Mouse (Mus musculus) urinary bladder, postnatal 10 days (tissue): ENCODE measurements at regions not wholly inside any gene's neighbourhood (a gene's known extent, or its start where the extent isn't known, plus 50 kb on each side); places are given as distances from the start of the nearest gene placed in this dataset.

ENCODE experiments used
- DNase-seq: peaks from one replicate; pipeline ENCODE4 v3.0.0; 2022; ENCODE audit warnings: low spot score

- no peak for DNase-seq
These were observed 96.6 kb upstream of the Hs6st1 start for GRCm38 (mm10) chr1:35971435-35972189.

- DNase-seq, result no peak
These were observed 96.0 kb upstream of the Hs6st1 start for GRCm38 (mm10) chr1:35972190-35972584.

GRCm38 (mm10) chr1:35973386-35973785, 94.8 kb upstream of the Hs6st1 start:
- no peak for DNase-seq

GRCm38 (mm10) chr1:35975611-35976208, 92.5 kb upstream of the Hs6st1 start:
- DNase-seq, result no peak

- DNase-seq, result no peak
These were observed 91.7 kb upstream of the Hs6st1 start for GRCm38 (mm10) chr1:35976528-35976927.

- DNase-seq, result no peak
These were observed 90.1 kb upstream of the Hs6st1 start for GRCm38 (mm10) chr1:35978116-35978515.

- DNase-seq, result no peak
These were observed 89.4 kb upstream of the Hs6st1 start for GRCm38 (mm10) chr1:35978766-35979165.

- DNase-seq, result no peak
These were observed 87.0 kb upstream of the Hs6st1 start for GRCm38 (mm10) chr1:35981226-35981625.

- no peak for DNase-seq
These were observed 84.8 kb upstream of the Hs6st1 start for GRCm38 (mm10) chr1:35983361-35983760.

- no peak for DNase-seq
These were observed 82.9 kb upstream of the Hs6st1 start for GRCm38 (mm10) chr1:35985318-35985717.

- DNase-seq, result no peak
These were observed 81.5 kb upstream of the Hs6st1 start for GRCm38 (mm10) chr1:35986666-35987065.

- no peak for DNase-seq
These were observed 75.8 kb upstream of the Hs6st1 start for GRCm38 (mm10) chr1:35992227-35992909.

- no peak for DNase-seq
These were observed 75.3 kb upstream of the Hs6st1 start for GRCm38 (mm10) chr1:35992937-35993336.

GRCm38 (mm10) chr1:35995691-35996090, 72.5 kb upstream of the Hs6st1 start:
- DNase-seq, result no peak

GRCm38 (mm10) chr1:36001319-36001718, 66.9 kb upstream of the Hs6st1 start:
- DNase-seq, result no peak

- no peak for DNase-seq
These were observed 66.4 kb upstream of the Hs6st1 start for GRCm38 (mm10) chr1:36001821-36002220.

GRCm38 (mm10) chr1:36003592-36003991, 64.6 kb upstream of the Hs6st1 start:
- no peak for DNase-seq

- DNase-seq, result no peak
These were observed 59.6 kb upstream of the Hs6st1 start for GRCm38 (mm10) chr1:36008598-36008997.

GRCm38 (mm10) chr1:36009010-36009619, 59.1 kb upstream of the Hs6st1 start:
- no peak for DNase-seq

GRCm38 (mm10) chr1:36010151-36010550, 58.0 kb upstream of the Hs6st1 start:
- DNase-seq, result no peak

- no peak for DNase-seq
These were observed 57.4 kb upstream of the Hs6st1 start for GRCm38 (mm10) chr1:36010834-36011233.

- DNase-seq, result no peak
These were observed 56.0 kb upstream of the Hs6st1 start for GRCm38 (mm10) chr1:36012081-36012765.
